Mouse (Mus musculus) bone marrow macrophage, adult 2 months (primary cell): ENCODE measurements around the gene Amotl1.

Source experiments
- CTCF ChIP-seq: IDR thresholded peaks from 2 replicates; pipeline ENCODE4 v1.5.1; 2012; ENCODE audit warnings: low read depth, mild to moderate bottlenecking, low read length, moderate library complexity
- POLR2A ChIP-seq: IDR thresholded peaks from 2 replicates; pipeline ENCODE4 v1.6.1; 2012; ENCODE audit warnings: mild to moderate bottlenecking, low read depth, low read length, borderline replicate concordance

DNA sequence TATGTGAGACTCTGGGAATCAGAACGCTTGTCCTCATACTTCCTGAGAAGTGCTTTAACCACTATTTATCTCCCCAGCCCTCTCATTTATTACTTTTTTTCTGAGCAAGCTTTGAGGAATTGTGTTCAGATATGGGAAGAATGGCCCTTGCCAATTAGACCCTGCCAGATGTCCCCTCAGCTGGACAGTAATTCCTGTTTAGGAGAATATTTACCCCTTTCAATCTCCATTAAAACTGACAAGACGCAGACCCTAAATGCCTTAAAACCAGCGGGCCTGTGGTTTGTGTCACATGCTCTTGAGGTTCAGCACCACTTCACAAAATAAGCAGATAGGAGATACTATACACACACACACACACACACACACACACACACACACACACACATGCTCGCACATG lies 39.5 kb upstream of the Amotl1 start:
- TF ChIP-seq POLR2A (no peak), CTCF (no peak)
